Mouse (Mus musculus): ENCODE measurements around the gene Kdelr1.
"Not testable (repeated sequence)": the region's sequence is repeated elsewhere in the genome, so short reads cannot be mapped to it uniquely, and the experiment has no call there.

Kdelr1 gene

DNA sequence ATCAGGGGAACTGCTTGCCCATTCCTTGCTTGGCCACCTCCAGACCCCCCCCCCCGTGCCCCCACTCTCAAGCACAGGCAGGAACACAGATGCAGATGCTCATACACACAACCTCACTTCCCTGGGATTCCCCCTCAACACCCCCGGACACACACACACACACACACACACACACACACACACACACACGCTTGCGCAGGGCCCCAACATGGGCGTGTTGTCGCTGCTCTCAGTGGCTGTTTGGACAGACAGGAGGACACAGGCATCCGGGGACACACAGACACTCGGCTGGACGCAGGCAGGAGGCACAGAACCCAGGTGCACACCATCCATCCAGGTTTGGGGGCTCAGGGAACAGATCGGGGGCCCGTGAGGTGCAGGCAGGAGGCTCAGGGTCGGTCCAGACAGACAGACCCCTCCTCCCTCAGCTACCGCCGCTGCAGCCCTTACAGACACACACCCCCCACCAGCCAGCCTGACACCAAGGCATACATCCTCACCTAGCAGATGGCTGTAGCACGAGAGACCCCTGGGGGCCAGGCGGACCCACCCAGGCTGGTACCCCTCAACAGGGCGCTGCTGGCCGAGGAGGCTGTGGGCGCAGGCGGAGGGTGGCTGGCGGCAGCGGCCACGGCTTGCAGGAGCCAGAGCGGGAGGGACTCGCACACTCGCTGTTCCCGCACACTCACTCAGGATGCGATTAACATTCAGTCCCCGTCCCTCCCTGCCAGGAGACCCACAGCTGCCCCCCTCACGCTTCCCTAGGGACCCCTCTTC lies 2.1 kb upstream of the Kdelr1 start:
- DNase-seq: peak; percentile 27

GRCm38 (mm10) chr7:45873061-45873947 lies 732 bp downstream of the Kdelr1 start:
- DNase-seq: peak; percentile 65

DNA sequence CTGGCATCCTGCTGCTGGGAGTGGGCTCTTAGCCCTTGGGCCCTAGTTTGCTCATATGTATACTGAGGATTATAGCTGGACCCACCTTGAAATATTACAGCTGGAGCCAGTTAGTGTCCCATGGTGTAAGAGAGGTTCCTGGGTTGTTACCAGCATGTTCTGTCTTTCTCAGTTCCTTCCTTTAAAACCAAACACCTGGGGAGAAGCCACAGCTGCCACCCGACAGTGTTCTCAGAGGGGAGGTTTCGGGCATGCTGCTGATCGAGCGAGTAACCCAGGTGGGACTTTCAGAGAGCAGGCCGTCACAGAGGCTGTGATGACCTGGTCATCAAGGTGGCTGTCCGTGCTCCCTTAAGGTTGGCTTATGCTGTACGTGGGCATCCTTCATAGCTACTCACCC lies 4.3 kb downstream of the Kdelr1 start:
- no peak for DNase-seq

- not testable (repeated sequence) for DNase-seq
These were observed 5.7 kb downstream of the Kdelr1 start, which contains the start of gene Grin2d for GRCm38 (mm10) chr7:45878278-45878677. Gene Grin2d, minus strand, starts transcription at chr7:45878378.

- no peak for DNase-seq
These were observed 8.0 kb downstream of the Kdelr1 start for GRCm38 (mm10) chr7:45880531-45880930.

- no peak for DNase-seq
These were observed 8.4 kb downstream of the Kdelr1 start for GRCm38 (mm10) chr7:45881011-45881410.

DNA sequence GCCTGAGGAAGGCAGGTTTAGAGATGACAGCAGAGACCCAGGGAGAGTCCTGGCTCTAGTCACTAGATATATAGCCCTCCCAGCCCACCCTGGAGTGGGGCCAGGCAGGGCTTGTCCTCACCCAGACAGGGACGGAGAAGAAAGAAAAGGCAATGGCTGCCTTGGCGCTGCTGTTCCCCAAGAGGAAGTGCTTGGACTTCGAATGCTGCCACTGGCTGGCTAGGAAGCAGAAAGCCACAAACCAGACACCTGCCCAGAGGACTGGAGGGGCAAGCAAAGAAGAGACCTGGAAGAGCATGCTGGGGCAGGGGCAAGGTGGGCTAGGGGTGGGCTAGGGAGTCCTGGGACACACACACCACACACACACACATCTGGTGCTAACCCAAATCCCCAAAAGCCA lies 14.7 kb downstream of the Kdelr1 start:
- no peak for DNase-seq

GRCm38 (mm10) chr7:45892651-45893050 lies 20.1 kb downstream of the Kdelr1 start:
- DNase-seq: no peak

DNA sequence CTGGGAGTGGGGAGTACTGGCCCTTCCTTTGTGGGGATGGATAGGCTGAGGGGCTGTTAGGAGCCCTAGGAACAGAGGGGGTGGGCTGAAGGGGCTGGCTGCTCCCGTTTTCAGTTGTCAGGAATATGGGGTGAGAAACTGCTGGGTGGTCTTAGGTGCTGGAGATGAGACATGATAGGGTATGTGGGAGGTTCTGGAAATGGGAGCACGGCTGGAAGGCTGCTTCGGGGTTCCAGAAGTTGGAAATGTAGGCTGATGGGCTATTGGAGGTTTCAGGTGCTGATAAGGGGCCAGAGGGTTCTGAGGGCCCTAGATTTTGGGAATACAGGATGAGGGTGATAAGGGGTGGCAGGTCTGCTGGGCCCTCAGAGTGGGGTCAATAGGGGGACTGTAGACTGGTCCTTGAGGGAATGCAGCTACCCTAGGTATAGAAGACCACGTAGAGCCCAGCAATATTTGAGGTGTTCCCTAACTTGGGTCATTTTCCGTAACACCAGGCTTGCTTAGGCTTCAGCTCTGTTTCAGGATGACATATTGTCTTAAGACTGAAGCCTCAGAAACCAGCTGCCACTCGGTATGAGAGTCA lies 23.5 kb downstream of the Kdelr1 start:
- DNase-seq: no peak

GRCm38 (mm10) chr7:45896517-45897257 lies 24.1 kb downstream of the Kdelr1 start, which contains the start of the genes Syngr4 and Tmem143:
Gene Syngr4, minus strand, starts transcription at chr7:45896714.
Gene Tmem143, plus strand, starts transcription at chr7:45896941.
- DNase-seq: peak; percentile 95

- peak; percentile 62 for DNase-seq
These were observed 24.7 kb downstream of the Kdelr1 start for GRCm38 (mm10) chr7:45897258-45897757.

GRCm38 (mm10) chr7:45898125-45898524 lies 25.6 kb downstream of the Kdelr1 start:
- peak; percentile 65 for DNase-seq

GRCm38 (mm10) chr7:45901562-45901961 lies 29.0 kb downstream of the Kdelr1 start:
- no peak for DNase-seq

DNA sequence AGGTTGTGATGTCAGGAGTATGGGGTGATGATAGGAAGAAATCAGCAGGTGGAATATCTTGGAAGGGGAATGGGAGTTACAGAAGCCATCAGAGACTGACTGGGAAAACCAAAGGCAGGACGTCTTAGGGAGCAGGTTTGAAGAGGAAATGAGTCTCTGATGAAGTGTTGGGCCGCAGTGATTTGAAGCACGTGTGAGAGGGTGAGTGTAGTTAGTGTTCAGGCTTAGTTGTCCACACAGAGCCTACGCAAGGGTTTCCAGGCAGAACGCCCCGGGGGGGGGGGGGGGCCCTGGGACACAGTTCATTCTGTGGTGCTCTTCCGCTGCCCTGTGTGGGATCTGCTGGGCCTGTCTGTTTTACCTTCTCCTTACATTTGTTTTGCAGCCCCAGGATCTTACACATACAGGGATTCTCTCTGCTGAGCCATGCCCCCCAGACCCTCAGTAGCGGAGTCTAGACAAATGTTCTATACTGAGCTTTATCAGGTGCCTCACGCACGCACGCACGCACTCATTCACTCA lies 30.0 kb downstream of the Kdelr1 start:
- DNase-seq: no peak

DNA sequence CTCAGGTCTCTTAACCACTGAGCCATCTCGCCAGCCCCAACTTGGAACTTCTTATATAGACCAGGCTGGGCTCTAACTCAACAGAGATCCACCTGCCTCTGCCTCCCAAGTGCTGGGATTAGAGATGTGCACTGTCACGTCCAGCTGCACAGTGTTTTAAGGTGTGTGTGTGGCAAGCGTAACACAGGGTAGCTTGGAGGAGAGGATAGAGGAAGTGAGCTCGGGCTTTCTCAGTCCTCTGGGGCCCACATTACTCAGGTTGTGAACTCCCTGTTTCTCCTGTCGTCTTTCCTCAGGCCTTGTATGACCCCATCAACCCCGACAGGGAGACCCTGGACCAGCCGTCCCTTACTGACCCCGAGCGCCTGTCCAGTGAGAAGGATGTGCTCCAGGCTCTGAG lies 34.0 kb downstream of the Kdelr1 start:
- no peak for DNase-seq

GRCm38 (mm10) chr7:45908384-45908783 lies 35.8 kb downstream of the Kdelr1 start:
- no peak for DNase-seq

DNA sequence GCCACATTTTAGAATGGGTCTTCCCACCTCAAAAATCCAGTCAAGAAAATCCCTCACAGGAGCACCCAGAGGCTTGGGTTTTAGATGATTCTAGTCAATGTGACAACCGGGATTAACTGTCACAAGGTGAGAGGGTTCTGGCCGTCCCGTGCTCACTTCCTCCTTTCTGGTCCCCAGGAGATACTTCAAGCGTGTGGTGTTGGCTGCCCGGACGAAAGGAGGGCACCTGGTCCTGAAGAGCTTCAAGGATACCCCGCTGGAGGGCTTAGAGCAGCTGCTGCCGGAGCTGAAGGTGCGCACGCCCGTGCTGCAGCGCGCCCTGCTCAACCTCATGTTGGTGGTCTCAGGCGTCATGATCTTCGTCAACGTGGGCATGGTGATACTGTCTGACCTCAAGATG lies 36.6 kb downstream of the Kdelr1 start:
- DNase-seq: no peak

GRCm38 (mm10) chr7:45914067-45914466 lies 41.5 kb downstream of the Kdelr1 start:
- DNase-seq: peak; percentile 23

DNA sequence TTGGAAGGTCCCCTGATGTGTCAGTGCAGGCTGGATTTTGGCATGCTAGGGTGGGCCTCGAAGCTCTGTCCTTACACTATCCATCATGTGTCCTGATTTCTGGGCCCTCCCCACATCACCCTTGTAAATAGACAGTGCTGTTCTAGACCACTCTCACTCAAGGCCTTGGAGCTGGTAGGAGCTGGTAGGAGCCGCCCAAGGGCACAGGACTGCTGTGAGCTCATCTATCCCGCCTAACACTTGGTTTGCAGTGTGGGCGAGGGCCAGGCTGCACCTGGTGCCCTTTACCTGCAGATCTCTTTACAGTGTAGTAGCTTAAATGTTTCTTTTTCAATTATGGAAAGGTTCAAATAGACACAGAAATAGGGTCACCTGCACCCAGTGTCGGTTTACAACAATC lies 42.4 kb downstream of the Kdelr1 start:
- no peak for DNase-seq

DNA sequence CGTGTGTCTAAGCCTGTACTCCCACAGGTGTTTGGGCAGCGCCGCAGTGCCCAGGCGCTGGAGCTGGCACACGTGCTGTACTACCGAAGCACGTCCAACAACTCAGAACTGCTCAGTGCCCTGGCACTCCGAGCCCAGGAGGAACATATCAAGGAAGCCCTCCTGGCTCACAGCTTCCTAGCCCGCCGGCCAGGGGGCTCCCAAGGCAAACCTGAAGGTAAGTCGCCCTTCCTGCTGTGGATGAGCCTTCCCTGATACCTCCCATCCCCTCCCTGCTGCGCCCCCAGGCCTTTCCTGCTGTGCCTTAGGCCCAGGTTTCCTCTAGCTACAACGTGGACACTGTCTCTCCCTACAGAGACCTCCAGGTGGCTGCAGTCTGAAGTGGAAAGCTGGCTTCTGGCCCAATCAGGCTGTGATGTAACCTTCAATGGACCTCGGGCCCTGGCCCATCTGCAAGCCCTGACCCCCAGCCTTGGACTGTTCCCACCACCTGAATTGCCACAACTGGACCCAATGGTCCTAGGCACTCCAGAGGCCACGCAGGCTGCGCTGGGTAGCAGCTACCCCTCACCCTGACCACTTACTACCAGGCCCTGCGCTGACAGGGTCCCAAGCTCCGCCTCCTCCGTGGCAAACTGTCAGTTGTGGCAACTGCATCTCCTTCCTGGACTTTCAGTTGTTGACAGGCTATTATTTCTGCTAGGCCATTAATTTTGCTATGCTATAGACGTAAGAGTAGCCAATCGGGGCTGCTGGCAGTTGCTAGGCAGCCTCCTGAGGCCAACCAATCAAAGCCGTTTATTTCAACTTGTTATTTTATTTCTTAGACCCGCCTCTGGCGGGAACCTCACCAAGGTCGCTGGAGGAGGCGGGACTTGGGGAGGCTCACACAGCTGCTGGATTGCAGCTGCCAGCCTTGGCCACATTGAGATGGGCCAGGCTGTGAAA lies 43.8 kb downstream of the Kdelr1 start:
- DNase-seq: peak; percentile 91

All from thymus, postnatal 14 days (tissue).